Mouse (Mus musculus) liver, postnatal 0 days (tissue): ENCODE measurements around the gene Gm20388.

ENCODE experiments used
- CTCF ChIP-seq: sonication (generic); IDR thresholded peaks from 2 replicates; pipeline ENCODE4 v1.5.1; 2016; ENCODE audit warnings: antibody characterized with exemption, low read depth
- EP300 ChIP-seq: IDR thresholded peaks from 2 replicates; pipeline ENCODE4 v1.6.1; 2016; ENCODE audit warnings: antibody characterized with exemption, low read depth, mild to moderate bottlenecking

- TF ChIP-seq CTCF = no peak
- no peak for TF ChIP-seq EP300
These were observed 2181.8 kb downstream of the Gm20388 start for GRCm38 (mm10) chr8:122092476-122092875.
